Mouse (Mus musculus) adrenal gland, postnatal 14 days (tissue): ENCODE data around the gene Gfod1. TPM values are rescaled to one million over a fixed set of nuclear protein-coding genes. Genes with fewer than 3 reads are reported as not detected.

Source experiments
- DNase-seq: peaks from one replicate; pipeline ENCODE4 v3.0.0; 2021; ENCODE audit warnings: mixed read lengths
- total RNA-seq: library from RNA; stranded (reverse); gene quantifications from 2 replicates; pipeline ENCODE4 v1.2.3, GENCODE M21; 2021

The Gfod1 gene
- total RNA-seq, 1 experiment from 2014 or later: 11.0 TPM

GRCm38 (mm10) chr13:43159429-43159828 lies 144.5 kb downstream of the Gfod1 start:
- no peak for DNase-seq

- no peak for DNase-seq
Measured at GRCm38 (mm10) chr13:43158281-43158680, 145.7 kb downstream of the Gfod1 start.

- no peak for DNase-seq
Measured at GRCm38 (mm10) chr13:43157370-43157769, 146.6 kb downstream of the Gfod1 start.

GRCm38 (mm10) chr13:43152005-43152520 lies 151.9 kb downstream of the Gfod1 start:
- no peak for DNase-seq

- DNase-seq: no peak
Measured at GRCm38 (mm10) chr13:43149661-43150060, 154.3 kb downstream of the Gfod1 start.

- DNase-seq: no peak
Measured at GRCm38 (mm10) chr13:43148692-43149091, 155.3 kb downstream of the Gfod1 start.

- DNase-seq: no peak
Measured at GRCm38 (mm10) chr13:43146515-43147258, 157.3 kb downstream of the Gfod1 start.

Other genes starting within 250 kb of the Gfod1 start
- gene Tbc1d7, start 132.7 kb downstream of the Gfod1 start, total RNA-seq: 24.1 and 24.6 TPM in 2 replicates
- gene Sirt5, start 61.3 kb upstream of the Gfod1 start, total RNA-seq: 24.2 and 26.7 TPM in 2 replicates
- gene Nol7, start 94.2 kb upstream of the Gfod1 start, total RNA-seq: 107 and 108 TPM in 2 replicates
- gene Ranbp9, start 177.1 kb upstream of the Gfod1 start, total RNA-seq: 57.1 and 74.2 TPM in 2 replicates